Mouse (Mus musculus) thymus, adult 2 months (tissue): ENCODE data around the gene Slc34a2.

Experiments used
- CTCF ChIP-seq: fragments of 200-500 bp; IDR thresholded peaks from 2 replicates; pipeline ENCODE4 v1.5.1; 2012; ENCODE audit warnings: mild to moderate bottlenecking, control low read depth, low read length, moderate library complexity, borderline replicate concordance; ENCODE audit not compliant: control insufficient read depth, poor library complexity, insufficient read depth; ENCODE audit errors: extremely low read depth
- POLR2A ChIP-seq: fragments of 200-500 bp; IDR thresholded peaks from 2 replicates; pipeline ENCODE4 v1.6.1; 2012; ENCODE audit warnings: mild to moderate bottlenecking, low read length, control low read depth, moderate library complexity; ENCODE audit not compliant: control insufficient read depth, poor library complexity, insufficient read depth; ENCODE audit errors: extremely low read depth

DNA sequence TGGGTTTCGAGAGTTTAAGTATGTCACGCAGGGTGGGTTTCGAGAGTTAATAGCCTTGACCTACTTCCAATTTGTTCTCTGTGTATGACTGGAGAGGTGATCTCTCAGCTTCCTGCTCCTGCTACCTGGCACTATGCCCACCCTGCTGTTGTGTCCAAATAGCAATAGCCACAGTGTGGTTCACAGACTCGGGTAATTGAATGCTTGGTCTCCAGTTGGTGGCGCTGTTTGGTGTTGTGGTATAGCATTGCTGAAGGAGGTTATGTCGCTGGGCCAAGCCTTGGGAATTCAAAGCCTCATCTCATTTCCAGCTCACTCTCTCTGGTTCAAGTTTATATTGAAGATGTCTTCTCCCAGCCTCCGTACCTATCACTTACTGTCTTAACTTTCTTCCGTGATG is 67.8 kb downstream of the Slc34a2 start:
- TF ChIP-seq POLR2A (no peak), CTCF (no peak)
